Mouse (Mus musculus) kidney, postnatal 0 days (tissue): ENCODE measurements at regions not wholly inside any gene's neighbourhood (a gene's known extent, or its start where the extent isn't known, plus 50 kb on each side); places are given as distances from the start of the nearest gene placed in this dataset.
A peak's percentile ranks its signal among the peaks of the same experiment; 100 is the strongest.

ENCODE experiments used
- ATAC-seq: fragments of 200-750 bp; cut with Nextera tagmentation; replicated peaks from 2 replicates; pipeline ENCODE4 v1.8.0; 2017; ENCODE audit warnings: low read depth, moderate number of reproducible peaks, moderate TSS enrichment, moderate library complexity; ENCODE audit not compliant: low FRiP score
- DNase-seq: peaks from one replicate; pipeline ENCODE4 v3.0.0-alpha.2; 2016; ENCODE audit warnings: low spot score
- H3K27ac ChIP-seq: fragments of 300-500 bp; sonication (generic); 2 replicates; pipeline ENCODE4 v1.5.1; 2014; ENCODE audit warnings: mild to moderate bottlenecking
- H3K27me3 ChIP-seq: fragments of 300-500 bp; sonication (generic); 2 replicates; pipeline ENCODE4 v1.6.1; 2014; ENCODE audit warnings: low read length, mixed read lengths; ENCODE audit not compliant: insufficient read depth
- H3K36me3 ChIP-seq: fragments of 300-500 bp; sonication (generic); 2 replicates; pipeline ENCODE4 v1.6.1; 2014; ENCODE audit warnings: low read length, mixed read lengths; ENCODE audit not compliant: insufficient read depth
- H3K4me1 ChIP-seq: fragments of 300-500 bp; sonication (generic); replicated peaks from 2 replicates; pipeline ENCODE4 v1.6.1; 2014; ENCODE audit warnings: antibody characterized with exemption, low read length, mixed read lengths; ENCODE audit not compliant: insufficient read depth
- H3K4me2 ChIP-seq: fragments of 300-500 bp; sonication (generic); 2 replicates; pipeline ENCODE4 v1.6.1; 2014; ENCODE audit warnings: mild to moderate bottlenecking, low read length, moderate library complexity, mixed read lengths
- H3K4me3 ChIP-seq: fragments of 300-500 bp; sonication (generic); replicated peaks from 2 replicates; pipeline ENCODE4 v1.5.1; 2014; ENCODE audit warnings: low read depth, low read length
- H3K9ac ChIP-seq: fragments of 300-500 bp; sonication (generic); 2 replicates; pipeline ENCODE4 v1.6.1; 2014; ENCODE audit warnings: low read depth, low read length
- H3K9me3 ChIP-seq: fragments of 300-500 bp; sonication (generic); replicated peaks from 2 replicates; pipeline ENCODE4 v1.6.1; 2016; ENCODE audit warnings: low read length, inconsistent platforms, mixed read lengths
- CTCF ChIP-seq: IDR thresholded peaks from 2 replicates; pipeline ENCODE4 v1.5.1; 2016; ENCODE audit warnings: antibody characterized with exemption, low read depth, mild to moderate bottlenecking, moderate library complexity
- WGBS: fragments of 180-500 bp; shearing (Covaris S2); extraction: QIAGEN DNeasy Blood & Tissue Kit; methylation state at CpG from one replicate; pipeline ENCODE4 v1.1.7; 2014; 5-methylcytosine and 5-hydroxymethylcytosine counted together

GRCm38 (mm10) chr8:25353822-25354770 lies 529.9 kb upstream of the Adam5 start:
- H3K9ac ChIP-seq: peak overlapping the region; percentile 20; the same call in 1 of the 2 replicates
- H3K36me3 ChIP-seq: no peaks in the 10 kb centered on the region
- H3K9me3 ChIP-seq: no peaks in the 10 kb centered on the region
- 8% methylated on average over 27 of the region's 27 CpGs for WGBS
- no peaks in the 10 kb centered on the region for H3K27me3 ChIP-seq
- DNase-seq (peak; percentile 87), ATAC-seq (peak; percentile 49; the same call in 1 of the 2 replicates)
- peak overlapping the region; percentile 44 for H3K4me2 ChIP-seq
- H3K4me3 ChIP-seq: peak overlapping the region; percentile 3; the same call in 1 of the 2 replicates
- TF ChIP-seq CTCF: peak; percentile 19; the same call in 1 of the 2 replicates
- H3K27ac ChIP-seq: peak overlapping the region; percentile 39; the same call in 1 of the 2 replicates
- peaks cover 14% of the 10 kb centered on the region for H3K4me1 ChIP-seq

DNA sequence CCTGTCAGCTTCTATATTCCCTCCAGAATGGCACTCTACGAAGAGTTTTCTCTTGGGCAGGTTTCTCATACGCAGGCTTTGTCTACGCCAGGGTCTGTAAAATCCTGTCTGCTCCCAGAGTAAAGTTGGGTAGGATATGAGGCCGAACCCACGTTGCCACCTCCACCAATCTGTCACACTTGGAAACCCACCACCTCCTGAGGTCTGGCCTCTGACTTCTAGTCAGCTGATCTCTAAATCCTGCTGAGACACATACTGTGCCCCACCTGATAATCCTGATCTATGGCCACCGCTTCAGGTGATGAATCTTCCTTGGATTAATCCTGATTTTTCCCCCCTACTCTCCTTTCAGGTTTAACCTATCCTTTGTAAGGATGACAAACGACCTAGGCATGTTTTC lies 529.2 kb upstream of the Adam5 start:
- H3K9ac ChIP-seq: no peak overlapping the region
- no peak for DNase-seq
- no peak overlapping the region for H3K4me3 ChIP-seq
- H3K27me3 ChIP-seq: no peaks in the 10 kb centered on the region
- 44% methylated on average over 7 of the region's 7 CpGs for WGBS
- H3K27ac ChIP-seq: peak overlapping the region; percentile 25; the same call in 1 of the 2 replicates
- H3K4me2 ChIP-seq: peak overlapping the region; percentile 44
- 0 out of 2 replicates have a peak, but pooled peaks have one; percentile 43 for ATAC-seq
- H3K4me1 ChIP-seq: peaks cover 14% of the 10 kb centered on the region
- no peak for TF ChIP-seq CTCF
- H3K9me3 ChIP-seq: no peaks in the 10 kb centered on the region
- no peaks in the 10 kb centered on the region for H3K36me3 ChIP-seq

DNA sequence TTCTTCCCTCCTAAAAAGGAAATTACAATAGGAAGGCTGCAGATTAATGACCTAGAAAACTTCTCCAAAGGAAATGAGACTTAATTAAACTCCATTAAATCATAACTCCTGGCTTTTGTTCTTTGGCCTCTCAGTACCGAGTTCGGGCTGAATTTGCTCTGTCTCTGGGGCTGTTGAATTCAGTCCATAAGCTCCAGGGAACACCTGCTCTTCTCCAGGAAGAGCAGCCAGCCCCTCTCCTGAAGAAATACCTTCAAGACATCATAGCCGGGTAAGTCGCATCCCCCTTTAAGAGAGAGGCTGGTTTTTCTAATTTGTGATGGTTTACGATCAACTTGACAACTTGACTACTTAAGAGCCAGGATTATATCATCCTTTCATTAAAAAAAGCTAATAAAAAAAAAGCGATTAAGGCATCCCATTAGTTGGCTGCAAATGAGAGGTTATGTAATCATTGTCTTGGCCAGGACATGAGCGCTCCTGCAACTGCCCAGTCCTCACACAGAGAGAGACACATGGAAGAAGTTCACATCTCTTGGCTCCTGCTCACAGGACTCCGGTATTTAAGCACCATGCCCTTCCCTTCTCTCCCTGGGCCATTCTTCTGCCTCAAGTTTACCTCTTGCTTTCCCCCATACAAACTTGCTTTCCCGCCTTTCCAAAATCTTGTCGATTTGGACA lies 524.0 kb upstream of the Adam5 start:
- Histone ChIP-seq H3K9ac (no peak overlapping the region), H3K27me3 (no peaks in the 10 kb centered on the region), H3K36me3 (no peaks in the 10 kb centered on the region), H3K27ac (peak overlapping the region; percentile 32; the same call in 1 of the 2 replicates), H3K9me3 (no peaks in the 10 kb centered on the region), H3K4me2 (no peak overlapping the region), H3K4me3 (no peak overlapping the region), H3K4me1 (0 out of 2 replicates have a peak, but pooled peaks cover 3% of the 10 kb centered on the region)
- WGBS: 42% methylated on average over 10 of the region's 10 CpGs
- DNase-seq (peak; percentile 88), ATAC-seq (no peak)
- TF ChIP-seq CTCF: no peak

DNA sequence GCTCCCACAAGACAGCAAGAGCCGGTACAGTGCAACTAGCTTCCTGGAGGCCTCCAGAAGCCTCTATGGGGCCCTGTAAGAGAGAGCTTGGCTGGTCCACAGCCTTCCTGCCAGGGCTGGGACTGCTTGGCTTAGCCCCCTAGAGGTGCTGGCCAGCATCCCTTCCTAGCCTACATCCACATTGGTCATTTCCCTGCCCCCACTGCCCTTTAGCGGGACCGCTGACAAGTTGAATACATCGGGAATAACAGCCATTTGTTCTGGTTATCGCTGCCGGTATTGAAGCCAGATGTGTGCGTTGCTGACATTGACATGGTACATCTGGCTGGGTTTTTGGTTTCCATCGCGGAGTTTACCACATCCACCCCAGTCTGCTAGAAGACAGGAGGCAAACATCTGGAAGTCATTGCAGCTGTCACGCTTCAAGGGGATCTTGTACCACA lies 519.0 kb upstream of the Adam5 start:
- Histone ChIP-seq H3K9me3 (no peaks in the 10 kb centered on the region), H3K36me3 (no peaks in the 10 kb centered on the region), H3K27ac (peak overlapping the region; percentile 48; the same call in 1 of the 2 replicates), H3K4me2 (peak overlapping the region; percentile 36), H3K27me3 (no peaks in the 10 kb centered on the region), H3K4me3 (no peak overlapping the region), H3K4me1 (0 out of 2 replicates have a peak, but pooled peaks cover 3% of the 10 kb centered on the region), H3K9ac (no peak overlapping the region)
- ATAC-seq (peak; percentile 75), DNase-seq (peak; percentile 92)
- peak; percentile 55 for TF ChIP-seq CTCF
- 16% methylated on average over 10 of the region's 10 CpGs for WGBS

- Histone ChIP-seq H3K4me2 (no peak overlapping the region), H3K9me3 (no peaks in the 10 kb centered on the region), H3K4me1 (0 out of 2 replicates have a peak, but pooled peaks cover 3% of the 10 kb centered on the region), H3K27ac (0 out of 2 replicates have a peak overlapping the region, but pooled peaks have one; percentile 48), H3K9ac (no peak overlapping the region), H3K4me3 (no peak overlapping the region), H3K27me3 (no peaks in the 10 kb centered on the region), H3K36me3 (no peaks in the 10 kb centered on the region)
- DNase-seq (no peak), ATAC-seq (no peak)
- TF ChIP-seq CTCF: no peak
- 62% methylated on average over 5 of the region's 5 CpGs for WGBS
Observed at GRCm38 (mm10) chr8:25342501-25342900, 518.3 kb upstream of the Adam5 start.

- Histone ChIP-seq H3K27me3 (no peaks in the 10 kb centered on the region), H3K4me3 (no peak overlapping the region), H3K36me3 (no peaks in the 10 kb centered on the region), H3K27ac (no peak overlapping the region), H3K9me3 (no peaks in the 10 kb centered on the region; the same call in 1 of the 2 replicates), H3K4me2 (no peak overlapping the region), H3K4me1 (0 out of 2 replicates have a peak, but pooled peaks cover 3% of the 10 kb centered on the region), H3K9ac (no peak overlapping the region)
- ATAC-seq (no peak), DNase-seq (no peak)
- no peak for TF ChIP-seq CTCF
- WGBS: 51% methylated on average over 5 of the region's 5 CpGs
Observed at GRCm38 (mm10) chr8:25341225-25341624, 517.1 kb upstream of the Adam5 start.
